In the genomic region with DNA sequence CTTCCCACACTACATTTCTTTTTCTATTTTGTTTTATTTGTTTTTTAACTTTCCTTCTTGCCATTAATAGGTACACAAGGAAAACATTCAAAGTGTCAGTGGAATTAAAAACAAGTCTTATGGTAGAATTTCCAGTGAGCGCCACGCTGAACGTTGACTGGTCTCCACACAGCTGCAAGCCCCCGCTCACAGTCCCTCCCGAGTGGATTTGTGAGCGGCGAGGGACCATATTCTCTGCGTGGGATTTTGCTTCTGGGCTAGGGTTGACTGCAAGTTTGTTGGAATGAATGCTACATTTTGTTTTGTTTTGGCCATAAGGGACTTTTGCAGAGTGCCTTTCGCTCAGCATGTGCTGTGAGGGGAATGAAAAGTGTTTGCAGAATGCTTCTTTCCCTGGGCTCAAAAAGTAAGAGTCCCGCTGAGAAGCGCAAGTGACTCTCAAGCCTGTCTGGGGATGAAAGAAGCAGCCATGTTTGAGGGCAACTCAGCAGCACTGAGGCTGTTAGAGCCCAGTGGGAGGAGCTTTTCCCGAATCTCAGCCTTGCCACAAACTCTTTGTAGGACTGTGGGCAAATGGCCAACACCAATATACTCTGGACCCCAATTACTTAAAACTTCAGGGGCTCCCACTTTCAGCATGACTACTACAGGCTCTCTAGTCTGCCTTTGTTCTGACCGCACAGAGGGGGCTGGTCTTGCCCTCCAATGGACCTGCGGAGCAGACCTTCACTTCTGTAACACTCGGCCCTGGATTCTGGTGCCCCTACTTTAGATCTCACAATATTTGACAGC, we compare ENCODE assay signal across 26 mouse cellular contexts.
DNase-seq lines count a peak whose midpoint lies in the region; ATAC-seq lines count a peak whose summit lies in the region.
"Had no signal": no experiment of that assay in that cellular context is flagged by ENCODE, and none has a peak within 500 bp of the region (broad histone marks: within the 10 kb centered on the region; RNA-seq: fewer than 3 reads in every experiment).

No protein-coding gene starts in this region.

- no peak overlapping the region for H3K4me2 ChIP-seq in hindbrain, embryonic 14.5 days (replicated peaks)
- no peak overlapping the region for H3K4me2 ChIP-seq in neural tube, embryonic 15.5 days
- no peak overlapping the region for H3K4me2 ChIP-seq in limb, embryonic 15.5 days
- H3K4me2 ChIP-seq: heart, embryonic 11.5 days; hindbrain, embryonic 13.5 days; liver, embryonic 15.5 days; lung, embryonic 15.5 days; midbrain, embryonic 12.5 days; stomach, embryonic 15.5 days had no signal

- no peaks in the 10 kb centered on the region for H3K36me3 ChIP-seq in hindbrain, embryonic 10.5 days
- H3K36me3 ChIP-seq in hindbrain, embryonic 14.5 days (replicated peaks; ENCODE audit: control insufficient read depth, insufficient read depth): no peaks in the 10 kb centered on the region
- no peaks in the 10 kb centered on the region for H3K36me3 ChIP-seq in neural tube, embryonic 15.5 days
- no peaks in the 10 kb centered on the region for H3K36me3 ChIP-seq in limb, embryonic 15.5 days
- H3K36me3 ChIP-seq: hindbrain, embryonic 13.5 days; liver, embryonic 15.5 days; lung, embryonic 15.5 days; midbrain, embryonic 12.5 days; stomach, embryonic 15.5 days had no signal

- H3K27ac ChIP-seq in hindbrain, embryonic 10.5 days: peak overlapping the region; percentile 35; the same call in 1 of the 2 replicates
- no peak overlapping the region for H3K27ac ChIP-seq in hindbrain, embryonic 14.5 days
- 0 out of 2 replicates have a peak overlapping the region, but pooled peaks have one; percentile 18 for H3K27ac ChIP-seq in neural tube, embryonic 15.5 days (replicated peaks)
- H3K27ac ChIP-seq in limb, embryonic 15.5 days: peak overlapping the region; percentile 68
- H3K27ac ChIP-seq: gastrocnemius, adult 2 months; hindbrain, embryonic 13.5 days; liver, embryonic 15.5 days; lung, embryonic 15.5 days; midbrain, embryonic 12.5 days; stomach, embryonic 15.5 days had no signal

- H3K9me3 ChIP-seq in hindbrain, embryonic 10.5 days: no peaks in the 10 kb centered on the region
- H3K9me3 ChIP-seq in hindbrain, embryonic 14.5 days (ENCODE audit: control insufficient read depth, low read length): no peaks in the 10 kb centered on the region
- H3K9me3 ChIP-seq in neural tube, embryonic 15.5 days (replicated peaks): no peaks in the 10 kb centered on the region
- no peaks in the 10 kb centered on the region for H3K9me3 ChIP-seq in limb, embryonic 15.5 days
- H3K9me3 ChIP-seq: hindbrain, embryonic 13.5 days; liver, embryonic 15.5 days; lung, embryonic 15.5 days; midbrain, embryonic 12.5 days; stomach, embryonic 15.5 days had no signal

- peaks cover 56% of the 10 kb centered on the region for H3K4me1 ChIP-seq in hindbrain, embryonic 10.5 days (replicated peaks)
- H3K4me1 ChIP-seq in hindbrain, embryonic 14.5 days (replicated peaks; ENCODE audit: control insufficient read depth, insufficient read depth, low read length): peaks cover 7% of the 10 kb centered on the region; the same call in 1 of the 2 replicates
- peaks cover 14% of the 10 kb centered on the region for H3K4me1 ChIP-seq in neural tube, embryonic 15.5 days
- peaks cover 32% of the 10 kb centered on the region for H3K4me1 ChIP-seq in limb, embryonic 15.5 days
- H3K4me1 ChIP-seq: liver, embryonic 15.5 days; stomach, embryonic 15.5 days had no signal

- no peak for DNase-seq in hindbrain, embryonic 10.5 days (ENCODE audit: low spot score)
- no peak for DNase-seq in hindbrain, embryonic 14.5 days (ENCODE audit: low spot score)
- peak; percentile 12 for DNase-seq in kidney, postnatal 10 days
- no peak for DNase-seq in kidney, postnatal 36 days
- DNase-seq in neural tube, embryonic 10.5 days (ENCODE audit: extremely low spot score, low spot score): no peak
- no peak for DNase-seq in left cerebral cortex, adult 8-10 months (ENCODE audit: low spot score in 2 of 2)
- DNase-seq: adrenal gland, adult 8-10 months; B cell, adult 2 months; cerebellum, adult 8-10 months; cerebellum, postnatal 25 days; gastrocnemius, adult 2 months; gastrocnemius, postnatal 36 days; heart, adult 18-20 months; heart, postnatal 36 days; lung, postnatal 36 days; retina, postnatal 1 day; right cerebral cortex, postnatal 14 days had no signal

- no peak overlapping the region for H3K4me3 ChIP-seq in hindbrain, embryonic 10.5 days
- H3K4me3 ChIP-seq in hindbrain, embryonic 14.5 days (replicated peaks; ENCODE audit: low read length): no peak overlapping the region
- H3K4me3 ChIP-seq in neural tube, embryonic 15.5 days (replicated peaks): no peak overlapping the region
- H3K4me3 ChIP-seq in limb, embryonic 15.5 days: no peak overlapping the region
- H3K4me3 ChIP-seq: gastrocnemius, adult 2 months; hindbrain, embryonic 13.5 days; liver, embryonic 15.5 days; lung, embryonic 15.5 days; midbrain, embryonic 12.5 days; stomach, embryonic 15.5 days had no signal

- 0 out of 2 replicates have a peak, but pooled peaks cover 3% of the 10 kb centered on the region for H3K27me3 ChIP-seq in hindbrain, embryonic 10.5 days (ENCODE audit: insufficient read depth, poor library complexity, severe bottlenecking)
- H3K27me3 ChIP-seq in hindbrain, embryonic 14.5 days (ENCODE audit: control insufficient read depth, insufficient read depth, low read length): no peaks in the 10 kb centered on the region
- H3K27me3 ChIP-seq in neural tube, embryonic 15.5 days (replicated peaks): no peaks in the 10 kb centered on the region
- H3K27me3 ChIP-seq in limb, embryonic 15.5 days: no peaks in the 10 kb centered on the region
- H3K27me3 ChIP-seq: hindbrain, embryonic 13.5 days; liver, embryonic 15.5 days; lung, embryonic 15.5 days; midbrain, embryonic 12.5 days; stomach, embryonic 15.5 days had no signal

- WGBS in hindbrain, embryonic 10.5 days: 71% methylated on average over 15 of the region's 15 CpGs
- WGBS in hindbrain, embryonic 14.5 days: 73% methylated on average over 15 of the region's 15 CpGs
- 60% methylated on average over 15 of the region's 15 CpGs for WGBS in neural tube, embryonic 15.5 days
- WGBS in limb, embryonic 15.5 days: 55% methylated on average over 15 of the region's 15 CpGs

- no peak overlapping the region for H3K9ac ChIP-seq in hindbrain, embryonic 14.5 days
- no peak overlapping the region for H3K9ac ChIP-seq in neural tube, embryonic 15.5 days (replicated peaks)
- no peak overlapping the region for H3K9ac ChIP-seq in limb, embryonic 15.5 days
- H3K9ac ChIP-seq: hindbrain, embryonic 13.5 days; liver, embryonic 15.5 days; lung, embryonic 15.5 days; midbrain, embryonic 12.5 days; stomach, embryonic 15.5 days had no signal

- ATAC-seq in hindbrain, embryonic 14.5 days (ENCODE audit: low FRiP score): no peak
- ATAC-seq in neural tube, embryonic 15.5 days (ENCODE audit: low FRiP score): no peak
- no peak for ATAC-seq in limb, embryonic 15.5 days (ENCODE audit: insufficient number of reproducible peaks, low FRiP score, low TSS enrichment, low read depth)
- ATAC-seq: intestine, postnatal 0 days had no signal
